ENCODE assay signal across 19 mouse cellular contexts in the genomic region with DNA sequence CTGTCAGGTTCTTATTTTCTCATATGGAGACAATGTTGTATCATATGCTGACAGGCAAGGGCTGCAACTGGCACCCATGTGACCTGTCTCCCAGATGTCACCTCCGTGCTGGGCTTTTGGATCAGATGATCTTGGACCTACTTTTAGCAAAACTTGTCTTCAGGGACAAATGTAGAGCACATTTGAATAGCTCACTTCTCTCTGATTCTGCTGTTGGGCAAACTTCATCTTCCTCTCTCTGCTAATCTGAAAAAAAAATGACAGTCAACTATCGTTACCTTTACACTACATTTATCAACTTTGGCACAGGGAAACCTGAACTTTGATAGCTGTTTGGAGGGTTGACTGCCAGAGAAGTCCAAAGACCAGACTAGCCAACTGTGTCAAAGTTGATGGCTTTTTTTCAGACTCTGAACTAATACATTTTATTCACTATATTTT. TPM values are rescaled to one million over a fixed set of nuclear protein-coding genes. Genes with fewer than 3 reads are reported as not detected.
DNase-seq lines count a peak whose midpoint lies in the region; ATAC-seq and TF ChIP-seq lines count a peak whose summit lies in the region.
"Had no signal": no experiment of that assay in that cellular context is flagged by ENCODE, and none has a peak within 500 bp of the region (broad histone marks: within the 10 kb centered on the region; RNA-seq: fewer than 3 reads in every experiment).

No protein-coding gene starts in this region.

- TF ChIP-seq EP300 in liver, postnatal 0 days (IDR thresholded peaks at IDR 0.05; ENCODE audit: low read depth): peak; percentile 82

- no peaks in the 10 kb centered on the region for H3K9me3 ChIP-seq in heart, embryonic 11.5 days (replicated peaks; ENCODE audit: control insufficient read depth, low read length)
- no peaks in the 10 kb centered on the region for H3K9me3 ChIP-seq in liver, postnatal 0 days (ENCODE audit: low read length)
- no peaks in the 10 kb centered on the region for H3K9me3 ChIP-seq in kidney, embryonic 15.5 days (replicated peaks)
- H3K9me3 ChIP-seq: heart, embryonic 15.5 days; hindbrain, embryonic 13.5 days; midbrain, embryonic 15.5 days had no signal

- H3K27me3 ChIP-seq in heart, embryonic 11.5 days (ENCODE audit: control insufficient read depth, insufficient read depth, low read length): 0 out of 2 replicates have a peak, but pooled peaks cover 2% of the 10 kb centered on the region
- H3K27me3 ChIP-seq in liver, postnatal 0 days (ENCODE audit: insufficient read depth, low read length): no peaks in the 10 kb centered on the region
- peaks cover 6% of the 10 kb centered on the region; the same call in 1 of the 2 replicates for H3K27me3 ChIP-seq in kidney, embryonic 15.5 days
- H3K27me3 ChIP-seq: heart, embryonic 15.5 days; midbrain, embryonic 15.5 days had no signal

- TF ChIP-seq POLR2A in lung, adult 2 months (IDR thresholded peaks at IDR 0.05; ENCODE audit: borderline replicate concordance, extremely low read depth, low read depth, low read length): no peak

- no peak overlapping the region for H3K27ac ChIP-seq in heart, embryonic 11.5 days (ENCODE audit: low read depth, low read length)
- peak overlapping the region; percentile 90 for H3K27ac ChIP-seq in liver, postnatal 0 days (ENCODE audit: low read depth)
- H3K27ac ChIP-seq in kidney, embryonic 15.5 days: peak overlapping the region; percentile 82
- H3K27ac ChIP-seq: heart, embryonic 15.5 days; hindbrain, embryonic 13.5 days; midbrain, embryonic 15.5 days had no signal

- TF ChIP-seq CTCF in liver, postnatal 0 days (IDR thresholded peaks at IDR 0.05; ENCODE audit: low read depth): no peak
- no peak for TF ChIP-seq CTCF in lung, adult 2 months (IDR thresholded peaks at IDR 0.05; ENCODE audit: insufficient read depth, low read length)

- WGBS in heart, embryonic 11.5 days (ENCODE audit: insufficient replicate concordance): 81% methylated on average over 2 of the region's 2 CpGs
- 51% methylated on average over 2 of the region's 2 CpGs for WGBS in liver, postnatal 0 days (ENCODE audit: insufficient replicate concordance)
- WGBS in kidney, embryonic 15.5 days: 62% methylated on average over 2 of the region's 2 CpGs
- 68% methylated on average over 2 of the region's 2 CpGs for WGBS in lung, adult 2 months

- H3K36me3 ChIP-seq in heart, embryonic 11.5 days (ENCODE audit: control insufficient read depth, insufficient read depth, low read length): no peaks in the 10 kb centered on the region
- no peaks in the 10 kb centered on the region for H3K36me3 ChIP-seq in liver, postnatal 0 days (replicated peaks; ENCODE audit: insufficient read depth, low read length)
- H3K36me3 ChIP-seq in kidney, embryonic 15.5 days: no peaks in the 10 kb centered on the region
- H3K36me3 ChIP-seq: heart, embryonic 15.5 days; hindbrain, embryonic 13.5 days; midbrain, embryonic 15.5 days had no signal

- H3K9ac ChIP-seq in heart, embryonic 11.5 days (ENCODE audit: low read depth, low read length): no peak overlapping the region
- no peak overlapping the region for H3K9ac ChIP-seq in liver, postnatal 0 days (replicated peaks)
- H3K9ac ChIP-seq in kidney, embryonic 15.5 days: no peak overlapping the region
- H3K9ac ChIP-seq: heart, embryonic 15.5 days; hindbrain, embryonic 13.5 days; midbrain, embryonic 15.5 days had no signal

- H3K4me1 ChIP-seq in heart, embryonic 11.5 days (ENCODE audit: control insufficient read depth, insufficient read depth, low read length): no peaks in the 10 kb centered on the region
- peaks cover 15% of the 10 kb centered on the region for H3K4me1 ChIP-seq in liver, postnatal 0 days (ENCODE audit: insufficient read depth)
- H3K4me1 ChIP-seq in kidney, embryonic 15.5 days: peaks cover 45% of the 10 kb centered on the region
- H3K4me1 ChIP-seq in lung, adult 2 months (ENCODE audit: control insufficient read depth, insufficient read depth, low read length): no peaks in the 10 kb centered on the region
- H3K4me1 ChIP-seq: midbrain, embryonic 15.5 days had no signal

- H3K4me3 ChIP-seq in heart, embryonic 11.5 days (ENCODE audit: low read depth, low read length): no peak overlapping the region
- H3K4me3 ChIP-seq in liver, postnatal 0 days (ENCODE audit: low read depth, low read length): no peak overlapping the region
- H3K4me3 ChIP-seq in kidney, embryonic 15.5 days (replicated peaks): no peak overlapping the region
- no peak overlapping the region for H3K4me3 ChIP-seq in lung, adult 2 months (replicated peaks; ENCODE audit: extremely low read depth, low read depth, low read length)
- H3K4me3 ChIP-seq: heart, embryonic 15.5 days; hindbrain, embryonic 13.5 days; midbrain, embryonic 15.5 days had no signal

- no peak for ATAC-seq in heart, embryonic 11.5 days (replicated peaks; ENCODE audit: insufficient number of reproducible peaks, low FRiP score, low TSS enrichment)
- ATAC-seq in liver, postnatal 0 days: peak; percentile 92
- ATAC-seq in kidney, embryonic 15.5 days (replicated peaks; ENCODE audit: low FRiP score): no peak
- no peak for ATAC-seq in CD4-positive, CD25-positive, alpha-beta regulatory T cell, adult 4 months
- ATAC-seq: midbrain, embryonic 15.5 days had no signal

- peak; percentile 56 for DNase-seq in heart, adult 18-20 months
- DNase-seq in liver, postnatal 0 days: no peak
- no peak for DNase-seq in liver
- no peak for DNase-seq in lung, adult 2 months
- DNase-seq in right cerebral cortex, postnatal 25 days: no peak
- DNase-seq: cerebellum, postnatal 10 days; gastrocnemius, postnatal 10 days; right cerebral cortex, postnatal 4 days had no signal

- H3K4me2 ChIP-seq in heart, embryonic 11.5 days: no peak overlapping the region
- H3K4me2 ChIP-seq in liver, postnatal 0 days (ENCODE audit: low read depth, low read length): no peak overlapping the region
- no peak overlapping the region for H3K4me2 ChIP-seq in kidney, embryonic 15.5 days
- H3K4me2 ChIP-seq: heart, embryonic 15.5 days; hindbrain, embryonic 13.5 days; midbrain, embryonic 15.5 days had no signal

RNA-seq across cellular contexts. Expression of a gene that starts 10.2 kb away (rescaled TPM):
- total RNA-seq in heart, adult 18-20 months (2021): 100 to 1,000 TPM; 127 to 134 TPM
- 22.0 and 44.5 TPM in 2 replicates for polyA plus RNA-seq in heart, embryonic 11.5 days (2014; fragmentation: Nextera tagmentation; extraction: Ambion mirVana)
- 177 TPM in 2 replicates for polyA plus RNA-seq in liver, postnatal 0 days (2015; fragmentation: Nextera tagmentation; extraction: Ambion mirVana)
- polyA plus RNA-seq in kidney, embryonic 15.5 days (2015; fragmentation: Nextera tagmentation; extraction: Ambion mirVana): 127 and 130 TPM in 2 replicates
- 10 to 100 TPM; 41.9 to 49.5 TPM for polyA plus RNA-seq in CD4-positive, CD25-positive, alpha-beta regulatory T cell, adult 4 months (2017; shearing (Covaris generic))
- 25.0 and 28.1 TPM in 2 replicates for polyA plus RNA-seq in lung, adult 2 months (2012; rRNA removed)

RNA-seq across cellular contexts. Expression of a gene that starts 22.1 kb away (rescaled TPM):
- 1 to 10 TPM; 2.5 to 3.4 TPM for total RNA-seq in heart, adult 18-20 months (2021)
- polyA plus RNA-seq in heart, embryonic 11.5 days (2014; fragmentation: Nextera tagmentation; extraction: Ambion mirVana): 2.2 TPM in 2 replicates
- polyA plus RNA-seq in liver, postnatal 0 days (2015; fragmentation: Nextera tagmentation; extraction: Ambion mirVana): 0.06 and 0.08 TPM in 2 replicates
- 2.4 and 2.9 TPM in 2 replicates for polyA plus RNA-seq in kidney, embryonic 15.5 days (2015; fragmentation: Nextera tagmentation; extraction: Ambion mirVana)
- not detected for polyA plus RNA-seq in CD4-positive, CD25-positive, alpha-beta regulatory T cell, adult 4 months (2017; shearing (Covaris generic))
- 1.8 and 3.0 TPM in 2 replicates for polyA plus RNA-seq in lung, adult 2 months (2012; rRNA removed)
- total RNA-seq: neutrophil, adult 5-6 weeks had no signal

RNA-seq across cellular contexts. Expression of a gene that starts 41.9 kb away (rescaled TPM):
- total RNA-seq in heart, adult 18-20 months (2021): not detected
- 0.32 and 0.43 TPM in 2 replicates for polyA plus RNA-seq in heart, embryonic 11.5 days (2014; fragmentation: Nextera tagmentation; extraction: Ambion mirVana)
- not detected in 2 replicates for polyA plus RNA-seq in liver, postnatal 0 days (2015; fragmentation: Nextera tagmentation; extraction: Ambion mirVana)
- 0.24 and 0.26 TPM in 2 replicates for polyA plus RNA-seq in kidney, embryonic 15.5 days (2015; fragmentation: Nextera tagmentation; extraction: Ambion mirVana)
- not detected for polyA plus RNA-seq in CD4-positive, CD25-positive, alpha-beta regulatory T cell, adult 4 months (2017; shearing (Covaris generic))
- 0.05 and 0.07 TPM in 2 replicates for polyA plus RNA-seq in lung, adult 2 months (2012; rRNA removed)
- total RNA-seq: megakaryocyte progenitor cell, adult 5-6 weeks; neutrophil, adult 5-6 weeks had no signal

RNA-seq across cellular contexts. Expression of a gene that starts 56.5 kb away (rescaled TPM):
- not detected for total RNA-seq in heart, adult 18-20 months (2021)
- polyA plus RNA-seq in heart, embryonic 11.5 days (2014; fragmentation: Nextera tagmentation; extraction: Ambion mirVana): not detected in 2 replicates
- polyA plus RNA-seq in liver, postnatal 0 days (2015; fragmentation: Nextera tagmentation; extraction: Ambion mirVana): not detected in 2 replicates
- polyA plus RNA-seq in kidney, embryonic 15.5 days (2015; fragmentation: Nextera tagmentation; extraction: Ambion mirVana): not detected in 2 replicates
- polyA plus RNA-seq in CD4-positive, CD25-positive, alpha-beta regulatory T cell, adult 4 months (2017; shearing (Covaris generic)): under 1 TPM in 1 of 2 experiments, not detected in 1; 0.07 TPM
- not detected in 2 replicates for polyA plus RNA-seq in lung, adult 2 months (2012; rRNA removed)
- total RNA-seq: gastrocnemius, postnatal 10 days; megakaryocyte progenitor cell, adult 5-6 weeks; neutrophil, adult 5-6 weeks had no signal
- polyA plus RNA-seq: embryonic facial prominence, embryonic 14.5 days; heart, embryonic 15.5 days; large intestine, adult 2 months; lung, embryonic 16.5 days had no signal

Comparison
In these comparisons a context has a peak if more than half of its experiments do, and no peak if none do; other contexts are left out.
1. DNase-seq: peak in heart, adult 18-20 months (2 of 2); none in liver, postnatal 0 days (single experiment), liver (single experiment), lung, adult 2 months (single experiment) and right cerebral cortex, postnatal 25 days (single experiment).